Mouse (Mus musculus): ENCODE results near the gene Slamf9. TPM values are rescaled to one million over a fixed set of nuclear protein-coding genes. Genes with fewer than 3 reads are reported as not detected.

The Slamf9 gene
- polyA plus RNA-seq, 1 experiment from 2014 or later: 0.38 TPM

DNA sequence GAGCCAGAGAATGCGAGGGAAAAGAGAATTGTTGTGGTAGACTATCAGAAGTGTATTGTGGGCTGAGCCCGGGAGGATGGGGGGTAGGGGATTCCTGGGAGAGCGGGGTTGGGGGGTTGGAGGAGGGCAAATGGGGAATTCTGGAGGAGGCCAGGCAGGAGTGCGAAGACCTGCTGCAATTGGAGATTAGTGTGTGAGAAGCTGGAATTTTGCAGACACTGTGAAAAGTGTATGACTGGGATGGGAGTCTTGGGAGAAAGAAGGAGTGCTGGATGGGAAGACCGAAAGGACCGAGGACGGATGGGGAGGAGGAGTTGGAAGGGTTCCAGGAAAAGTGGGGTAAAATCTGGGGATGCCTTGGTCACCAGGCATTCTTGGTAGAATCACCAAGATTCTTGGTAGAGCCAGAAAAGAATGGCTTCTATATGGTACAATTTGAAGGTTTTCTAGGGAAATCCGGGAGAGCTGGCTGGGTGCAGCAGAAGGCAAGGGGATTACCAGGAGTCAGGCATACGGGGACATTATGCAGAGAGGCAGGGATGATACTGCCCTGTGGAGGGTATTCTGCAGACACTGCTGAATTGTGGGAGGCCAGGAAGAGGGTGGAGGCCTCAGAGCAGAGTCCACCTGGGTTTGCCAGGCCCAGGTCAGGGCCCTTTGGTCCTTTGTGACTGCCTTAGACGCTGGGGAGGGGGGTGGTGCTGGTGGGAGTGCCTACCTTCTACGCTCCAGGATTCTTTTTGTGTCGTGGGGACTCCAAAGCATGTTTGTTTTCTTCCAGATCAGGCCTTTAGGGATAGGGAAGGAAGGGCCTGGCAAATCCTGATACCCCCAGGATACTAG lies 7.6 kb downstream of the Slamf9 start:
- Histone ChIP-seq H3K4me2 (peak overlapping the region; percentile 86), H3K27ac (replicated peaks) (peak overlapping the region; percentile 60), H3K9ac (replicated peaks) (peak overlapping the region; percentile 65), H3K4me1 (peaks cover 65% of the 10 kb centered on the region), H3K9me3 (replicated peaks) (no peaks in the 10 kb centered on the region), H3K36me3 (no peaks in the 10 kb centered on the region), H3K4me3 (replicated peaks) (peak overlapping the region; percentile 69), H3K27me3 (replicated peaks) (no peaks in the 10 kb centered on the region)
- ATAC-seq (ENCODE audit: low FRiP score): peak; percentile 26
- 2% methylated on average over 12 of the region's 12 CpGs for WGBS

DNA sequence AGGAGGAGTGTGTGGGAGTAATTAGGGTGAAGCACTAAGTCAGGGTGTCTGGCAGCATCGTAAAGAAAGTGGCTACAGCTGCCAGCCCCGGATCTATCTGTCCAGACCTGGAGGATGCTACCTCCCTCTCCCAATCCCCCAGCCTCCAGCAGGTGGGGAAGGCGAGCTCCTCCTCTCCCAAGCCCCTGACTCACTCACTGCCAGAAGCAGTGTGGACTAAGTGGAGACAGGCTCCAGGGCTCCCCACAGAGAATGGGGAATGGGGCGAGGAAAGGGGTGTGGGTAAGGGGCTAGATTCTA lies 8.2 kb downstream of the Slamf9 start:
- 13% methylated on average over 4 of the region's 4 CpGs for WGBS
- peak overlapping the region; percentile 65 for H3K9ac ChIP-seq (replicated peaks)
- peak overlapping the region; percentile 86 for H3K4me2 ChIP-seq
- no peaks in the 10 kb centered on the region for H3K36me3 ChIP-seq
- no peaks in the 10 kb centered on the region for H3K9me3 ChIP-seq (replicated peaks)
- no peaks in the 10 kb centered on the region for H3K27me3 ChIP-seq (replicated peaks)
- peak overlapping the region; percentile 60 for H3K27ac ChIP-seq (replicated peaks)
- H3K4me3 ChIP-seq (replicated peaks): peak overlapping the region; percentile 69
- ATAC-seq (ENCODE audit: low FRiP score): no peak
- H3K4me1 ChIP-seq: peaks cover 68% of the 10 kb centered on the region

DNA sequence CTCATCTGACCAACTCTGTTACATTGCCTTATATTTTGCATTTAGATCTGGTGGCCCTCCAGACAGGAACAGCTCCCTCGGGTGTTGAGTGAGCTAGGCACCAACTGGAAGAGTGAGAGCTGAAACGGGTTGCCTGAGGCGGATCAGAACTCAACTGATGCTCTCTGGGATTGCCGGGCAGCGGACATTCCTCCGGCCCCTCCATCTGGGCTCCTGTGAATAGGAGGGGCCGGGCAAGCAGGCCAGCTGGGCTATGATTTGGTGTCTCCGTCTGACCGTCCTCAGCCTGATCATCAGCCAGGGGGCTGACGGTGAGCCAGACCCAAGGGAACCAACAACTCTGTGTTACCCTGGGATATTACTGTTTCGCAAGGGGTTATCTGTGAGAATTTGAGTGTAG lies 9.1 kb downstream of the Slamf9 start:
- 22% methylated on average over 11 of the region's 11 CpGs for WGBS
- no peaks in the 10 kb centered on the region for H3K36me3 ChIP-seq
- H3K9me3 ChIP-seq (replicated peaks): no peaks in the 10 kb centered on the region
- H3K27me3 ChIP-seq (replicated peaks): no peaks in the 10 kb centered on the region
- H3K9ac ChIP-seq (replicated peaks): no peak overlapping the region; the same call in 1 of the 2 replicates
- no peak overlapping the region for H3K27ac ChIP-seq (replicated peaks)
- no peak for ATAC-seq (ENCODE audit: low FRiP score)
- peaks cover 69% of the 10 kb centered on the region for H3K4me1 ChIP-seq
- peak overlapping the region; percentile 86 for H3K4me2 ChIP-seq
- H3K4me3 ChIP-seq (replicated peaks): peak overlapping the region; percentile 29

DNA sequence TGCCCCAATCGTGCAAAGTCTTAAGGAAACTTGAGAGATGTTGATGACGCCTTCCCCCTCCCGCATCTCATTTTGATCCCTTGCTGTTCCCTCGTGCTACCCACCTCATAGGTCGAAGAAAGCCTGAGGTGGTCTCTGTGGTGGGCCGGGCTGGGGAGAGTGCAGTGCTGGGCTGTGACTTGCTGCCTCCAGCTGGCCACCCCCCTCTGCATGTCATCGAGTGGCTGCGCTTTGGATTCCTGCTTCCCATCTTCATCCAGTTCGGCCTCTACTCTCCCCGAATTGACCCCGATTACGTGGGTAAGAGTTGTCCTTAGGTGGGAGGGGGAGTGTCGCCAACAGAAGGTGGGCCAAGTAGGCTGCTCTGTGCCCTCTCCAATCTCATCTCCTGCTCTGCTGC lies 9.5 kb downstream of the Slamf9 start:
- Histone ChIP-seq H3K9me3 (replicated peaks) (no peaks in the 10 kb centered on the region), H3K27me3 (replicated peaks) (no peaks in the 10 kb centered on the region), H3K4me1 (peaks cover 69% of the 10 kb centered on the region), H3K4me3 (replicated peaks) (peak overlapping the region; percentile 29), H3K4me2 (peak overlapping the region; percentile 86), H3K36me3 (no peaks in the 10 kb centered on the region), H3K9ac (replicated peaks) (no peak overlapping the region), H3K27ac (replicated peaks) (no peak overlapping the region)
- ATAC-seq (ENCODE audit: low FRiP score): no peak
- WGBS: 35% methylated on average over 13 of the region's 13 CpGs

DNA sequence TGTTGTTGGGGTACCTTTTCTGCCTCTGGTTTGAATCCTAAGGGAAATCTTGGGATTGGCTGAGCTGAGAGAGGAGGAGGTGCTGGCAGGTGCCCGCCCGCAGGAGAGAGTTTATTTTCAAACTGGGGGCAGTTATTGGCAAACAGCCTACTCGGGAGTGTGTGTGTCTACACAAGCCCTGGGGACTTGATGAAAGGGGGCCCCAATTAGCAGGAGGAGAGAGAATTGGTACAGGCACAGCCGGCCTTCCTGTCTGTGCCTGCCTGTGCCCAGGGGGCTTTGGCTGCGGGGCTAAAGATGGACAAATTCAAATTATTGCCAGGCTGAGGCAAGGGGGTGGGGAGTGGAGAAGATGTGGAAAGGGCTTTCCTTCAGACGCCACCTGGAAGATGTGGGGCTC lies 10.7 kb downstream of the Slamf9 start:
- Histone ChIP-seq H3K9ac (replicated peaks) (peak overlapping the region; percentile 20; the same call in 1 of the 2 replicates), H3K27ac (replicated peaks) (no peak overlapping the region), H3K9me3 (replicated peaks) (no peaks in the 10 kb centered on the region), H3K4me3 (replicated peaks) (peak overlapping the region; percentile 29), H3K4me1 (peaks cover 72% of the 10 kb centered on the region), H3K27me3 (replicated peaks) (no peaks in the 10 kb centered on the region), H3K4me2 (peak overlapping the region; percentile 86), H3K36me3 (no peaks in the 10 kb centered on the region)
- ATAC-seq (ENCODE audit: low FRiP score): no peak
- WGBS: 7% methylated on average over 6 of the region's 6 CpGs

DNA sequence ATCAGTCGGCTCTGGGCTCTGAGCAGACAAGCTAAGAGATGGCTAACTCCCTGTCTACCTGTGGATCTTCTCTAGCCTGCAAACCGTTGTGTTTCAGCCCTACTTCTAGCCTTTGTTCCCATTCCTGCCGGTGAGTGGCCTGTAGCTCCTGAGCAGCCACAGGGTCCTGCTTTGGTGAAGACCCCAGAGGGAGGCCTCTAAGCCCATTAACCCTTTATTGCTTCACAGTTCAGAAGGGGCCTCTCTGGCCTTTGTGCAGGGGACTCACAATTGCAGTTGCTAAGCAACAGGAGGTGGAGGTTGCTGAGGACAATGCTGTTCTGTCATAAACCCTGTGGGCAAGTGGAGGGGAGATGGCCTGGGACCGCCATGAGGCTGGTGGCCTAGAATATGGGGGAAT lies 11.1 kb downstream of the Slamf9 start:
- Histone ChIP-seq H3K4me3 (replicated peaks) (peak overlapping the region; percentile 29), H3K27me3 (replicated peaks) (no peaks in the 10 kb centered on the region), H3K9me3 (replicated peaks) (no peaks in the 10 kb centered on the region), H3K4me1 (peaks cover 68% of the 10 kb centered on the region), H3K4me2 (peak overlapping the region; percentile 86), H3K36me3 (0 out of 2 replicates have a peak, but pooled peaks cover 2% of the 10 kb centered on the region), H3K27ac (replicated peaks) (no peak overlapping the region), H3K9ac (replicated peaks) (peak overlapping the region; percentile 36)
- ATAC-seq (ENCODE audit: low FRiP score): no peak
- WGBS: 11% methylated on average over 4 of the region's 4 CpGs

DNA sequence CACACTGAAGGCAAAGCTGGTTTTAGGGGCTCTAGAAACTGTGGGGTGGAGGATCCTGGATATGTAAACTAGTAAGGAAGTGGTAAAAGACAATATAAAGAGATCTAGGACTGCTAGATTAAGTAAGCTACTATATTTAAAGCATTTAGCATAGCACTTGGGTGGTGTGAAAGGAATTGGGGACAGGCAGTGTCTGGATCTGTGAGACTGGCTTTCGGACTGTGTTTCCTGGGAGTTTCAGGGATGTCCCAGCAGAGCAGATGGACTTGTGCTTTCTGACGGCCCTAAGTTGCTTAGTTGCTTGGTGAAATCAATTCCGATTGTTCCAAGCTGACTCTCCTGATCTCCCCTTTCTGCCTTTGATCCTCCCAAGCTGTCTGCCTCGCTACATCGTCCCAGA lies 11.5 kb downstream of the Slamf9 start:
- no peak overlapping the region for H3K27ac ChIP-seq (replicated peaks)
- peak overlapping the region; percentile 86 for H3K4me2 ChIP-seq
- 0 out of 2 replicates have a peak, but pooled peaks cover 4% of the 10 kb centered on the region for H3K36me3 ChIP-seq
- peaks cover 64% of the 10 kb centered on the region for H3K4me1 ChIP-seq
- ATAC-seq (ENCODE audit: low FRiP score): no peak
- peak overlapping the region; percentile 36 for H3K9ac ChIP-seq (replicated peaks)
- no peaks in the 10 kb centered on the region for H3K27me3 ChIP-seq (replicated peaks)
- WGBS: 32% methylated on average over 5 of the region's 5 CpGs
- peak overlapping the region; percentile 29 for H3K4me3 ChIP-seq (replicated peaks)
- H3K9me3 ChIP-seq (replicated peaks): no peaks in the 10 kb centered on the region

DNA sequence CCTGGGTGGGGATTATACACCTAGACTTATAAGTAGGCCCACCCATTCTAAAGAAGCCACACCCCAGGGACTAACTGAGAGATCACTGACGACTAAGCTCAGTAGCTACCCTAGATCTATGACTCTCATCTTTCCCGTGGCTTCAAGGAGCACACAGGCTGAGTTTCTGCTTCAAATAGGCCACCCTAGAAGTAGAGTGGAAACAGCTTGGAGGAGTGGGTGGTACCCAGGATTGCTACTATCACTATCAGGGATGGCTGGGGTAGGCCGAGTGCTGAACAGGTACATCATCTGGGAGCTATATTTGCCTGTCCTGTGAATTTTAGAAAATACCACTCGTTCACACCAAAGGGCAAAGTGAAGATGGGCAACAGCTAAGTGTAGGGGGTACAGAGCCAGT lies 12.7 kb downstream of the Slamf9 start:
- Histone ChIP-seq H3K9ac (replicated peaks) (no peak overlapping the region), H3K4me2 (no peak overlapping the region), H3K4me1 (peaks cover 56% of the 10 kb centered on the region), H3K27me3 (replicated peaks) (no peaks in the 10 kb centered on the region), H3K9me3 (replicated peaks) (no peaks in the 10 kb centered on the region), H3K27ac (replicated peaks) (no peak overlapping the region), H3K36me3 (0 out of 2 replicates have a peak, but pooled peaks cover 9% of the 10 kb centered on the region), H3K4me3 (replicated peaks) (no peak overlapping the region)
- WGBS: 79% methylated on average over 4 of the region's 4 CpGs
- no peak for ATAC-seq (ENCODE audit: low FRiP score)

DNA sequence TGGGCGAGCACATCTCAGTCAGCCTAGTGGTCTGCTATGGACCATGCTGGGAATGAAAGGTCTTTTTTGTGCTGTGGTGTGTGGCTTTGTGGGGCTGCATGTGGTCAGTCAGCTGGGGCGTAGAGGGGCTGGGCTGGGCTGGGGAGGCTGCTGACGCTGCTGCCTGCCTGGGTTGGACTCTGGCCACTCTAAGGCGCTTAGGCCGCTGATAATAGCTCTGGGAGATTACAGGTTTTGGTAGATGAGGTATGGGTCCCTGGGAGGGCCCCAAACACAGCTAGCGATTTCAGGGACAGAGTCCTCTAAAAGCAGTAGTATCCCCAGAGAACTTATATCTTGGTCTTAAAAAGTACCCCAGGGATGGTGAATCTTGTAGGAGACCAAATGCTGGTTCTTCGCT lies 13.7 kb downstream of the Slamf9 start:
- 85% methylated on average over 7 of the region's 7 CpGs for WGBS
- Histone ChIP-seq H3K27me3 (replicated peaks) (no peaks in the 10 kb centered on the region), H3K36me3 (peaks cover 9% of the 10 kb centered on the region; the same call in 1 of the 2 replicates), H3K9me3 (replicated peaks) (no peaks in the 10 kb centered on the region), H3K4me1 (peaks cover 47% of the 10 kb centered on the region), H3K4me3 (replicated peaks) (no peak overlapping the region), H3K4me2 (no peak overlapping the region), H3K27ac (replicated peaks) (no peak overlapping the region), H3K9ac (replicated peaks) (no peak overlapping the region)
- ATAC-seq (ENCODE audit: low FRiP score): no peak

DNA sequence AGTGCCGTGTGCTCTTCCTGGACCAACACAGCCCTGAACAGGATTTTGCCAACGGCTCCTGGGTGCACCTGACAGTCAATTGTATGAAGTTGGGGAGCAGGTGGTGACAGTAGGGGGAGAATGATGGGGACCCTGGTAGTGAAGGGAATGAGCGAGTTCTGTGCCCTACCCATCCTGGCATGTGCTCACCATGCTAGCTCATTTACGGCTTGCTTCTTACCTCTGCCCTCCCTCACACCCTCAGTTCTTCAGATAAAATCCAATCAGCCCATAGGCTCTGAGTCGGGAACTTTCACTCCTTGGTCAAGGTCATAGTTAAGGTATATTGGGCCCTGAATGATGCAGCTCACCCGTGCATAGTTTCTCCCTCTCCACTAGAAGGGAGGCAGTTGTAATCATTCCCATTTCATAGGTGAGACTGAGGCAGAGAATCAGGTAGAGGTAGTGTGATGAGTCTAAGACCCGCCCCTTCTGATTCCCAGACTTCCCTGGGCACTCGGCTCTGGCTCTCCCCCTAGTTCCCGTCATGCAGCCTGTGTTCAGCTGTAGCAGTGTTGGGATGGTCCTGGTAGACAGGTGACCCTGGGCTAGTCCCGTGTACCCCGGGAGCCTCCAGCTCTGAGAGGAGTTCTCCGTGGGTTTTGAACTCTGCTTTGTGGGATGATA lies 14.6 kb downstream of the Slamf9 start:
- WGBS: 59% methylated on average over 12 of the region's 12 CpGs
- Histone ChIP-seq H3K4me1 (peaks cover 38% of the 10 kb centered on the region), H3K9ac (replicated peaks) (no peak overlapping the region), H3K4me2 (peak overlapping the region; percentile 53), H3K36me3 (peaks cover 9% of the 10 kb centered on the region; the same call in 1 of the 2 replicates), H3K27ac (replicated peaks) (no peak overlapping the region), H3K27me3 (replicated peaks) (no peaks in the 10 kb centered on the region), H3K9me3 (replicated peaks) (no peaks in the 10 kb centered on the region), H3K4me3 (replicated peaks) (no peak overlapping the region)
- ATAC-seq (ENCODE audit: low FRiP score): peak; percentile 11; the same call in 1 of the 2 replicates

DNA sequence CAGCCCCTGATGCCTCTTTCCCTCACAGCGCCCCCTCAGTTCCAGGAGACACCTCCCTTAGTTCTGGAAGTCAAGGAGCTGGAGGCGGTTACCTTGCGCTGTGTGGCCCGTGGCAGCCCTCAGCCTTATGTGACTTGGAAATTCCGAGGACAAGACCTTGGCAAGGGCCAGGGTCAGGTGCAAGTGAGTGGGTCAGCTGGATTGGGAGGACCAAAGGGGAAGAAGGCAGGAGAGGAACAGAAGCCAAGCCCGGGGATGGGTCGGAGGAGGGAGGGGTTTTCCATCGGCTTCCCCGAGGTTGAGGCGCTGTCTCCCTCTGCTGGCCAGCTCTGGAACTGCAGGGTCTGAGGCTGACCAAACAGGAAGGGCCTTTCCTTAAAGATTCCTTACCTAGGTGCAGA lies 15.1 kb downstream of the Slamf9 start:
- Histone ChIP-seq H3K27ac (replicated peaks) (no peak overlapping the region), H3K9ac (replicated peaks) (no peak overlapping the region), H3K36me3 (peaks cover 9% of the 10 kb centered on the region; the same call in 1 of the 2 replicates), H3K4me3 (replicated peaks) (0 out of 2 replicates have a peak overlapping the region, but pooled peaks have one; percentile 20), H3K4me2 (peak overlapping the region; percentile 53), H3K9me3 (replicated peaks) (no peaks in the 10 kb centered on the region), H3K4me1 (peaks cover 32% of the 10 kb centered on the region), H3K27me3 (replicated peaks) (no peaks in the 10 kb centered on the region)
- 13% methylated on average over 10 of the region's 10 CpGs for WGBS
- ATAC-seq (ENCODE audit: low FRiP score): peak; percentile 56

DNA sequence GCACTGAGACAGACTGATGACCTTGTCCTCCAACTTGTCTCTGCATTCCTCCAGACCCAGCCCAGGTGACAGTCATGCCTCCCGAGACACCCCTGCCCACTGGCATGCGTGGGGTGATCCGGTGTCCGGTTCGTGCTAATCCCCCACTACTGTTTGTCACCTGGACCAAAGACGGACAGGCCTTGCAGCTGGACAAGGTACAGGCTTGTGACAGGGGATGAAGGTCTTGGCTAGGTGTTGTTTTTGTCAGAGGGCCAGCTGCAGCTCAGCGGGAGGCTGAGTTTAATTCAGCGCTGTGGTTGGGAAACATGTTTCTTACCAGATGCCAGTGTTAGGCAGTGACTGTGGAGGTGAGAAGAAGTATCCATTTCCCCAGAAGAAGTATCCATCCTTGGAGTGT lies 16.9 kb downstream of the Slamf9 start:
- Histone ChIP-seq H3K4me3 (replicated peaks) (no peak overlapping the region), H3K9ac (replicated peaks) (no peak overlapping the region), H3K36me3 (peaks cover 18% of the 10 kb centered on the region), H3K27ac (replicated peaks) (no peak overlapping the region), H3K9me3 (replicated peaks) (no peaks in the 10 kb centered on the region), H3K4me1 (peaks cover 14% of the 10 kb centered on the region), H3K27me3 (replicated peaks) (0 out of 2 replicates have a peak, but pooled peaks cover 4% of the 10 kb centered on the region), H3K4me2 (no peak overlapping the region)
- 93% methylated on average over 8 of the region's 8 CpGs for WGBS
- no peak for ATAC-seq (ENCODE audit: low FRiP score)

Measured in neural tube, embryonic 15.5 days (tissue).